Mouse (Mus musculus) liver, adult 2 months (tissue): ENCODE measurements at regions not wholly inside any gene's neighbourhood (a gene's known extent, or its start where the extent isn't known, plus 50 kb on each side); places are given as distances from the start of the nearest gene placed in this dataset.

Experiments used
- CTCF ChIP-seq: fragments of 200-500 bp; IDR thresholded peaks from 2 replicates; pipeline ENCODE4 v1.5.1; 2011; ENCODE audit warnings: low read depth, low read length, control low read depth
- POLR2A ChIP-seq: fragments of 200-500 bp; IDR thresholded peaks from 2 replicates; pipeline ENCODE4 v1.6.1; 2011; ENCODE audit warnings: low read length, control low read depth; ENCODE audit not compliant: insufficient read depth; ENCODE audit errors: extremely low read depth

DNA sequence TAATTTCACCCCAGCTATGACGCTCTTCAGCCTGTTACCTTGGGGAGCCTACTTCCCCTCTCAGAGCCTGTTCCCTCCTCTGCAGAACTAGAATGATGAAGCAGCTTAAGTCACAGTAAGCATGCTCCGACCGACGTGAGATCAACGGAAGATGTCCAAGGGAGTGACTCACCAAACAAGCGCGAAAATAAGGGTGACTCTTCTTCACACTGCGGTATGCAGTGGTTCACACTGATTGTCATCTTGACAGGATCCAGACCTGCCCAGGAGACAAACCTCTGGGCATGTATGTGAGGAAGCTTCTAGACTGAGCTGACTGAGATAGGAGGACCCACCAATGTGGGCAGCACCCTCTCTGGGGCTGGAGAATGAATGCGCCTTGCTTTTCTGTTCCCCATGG lies 116.3 kb upstream of the Tpm1 start:
- TF ChIP-seq POLR2A = no peak
- no peak for TF ChIP-seq CTCF
